Mouse (Mus musculus): ENCODE results near the gene Galnt6. TPM values are rescaled to one million over a fixed set of nuclear protein-coding genes. Genes with fewer than 3 reads are reported as not detected.
"Not testable (repeated sequence)": the region's sequence is repeated elsewhere in the genome, so short reads cannot be mapped to it uniquely, and the experiment has no call there.

Gene Galnt6
- 34.7 and 39.4 TPM in 2 replicates for polyA plus RNA-seq (2012; rRNA removed)

- WGBS: 16% methylated on average over 57 of the region's 57 CpGs
- H3K36me3 ChIP-seq (ENCODE audit: control insufficient read depth, insufficient read depth, low read length): no peaks in the 10 kb centered on the region
- TF ChIP-seq POLR2A (IDR thresholded peaks at IDR 0.05; ENCODE audit: control insufficient read depth, extremely low read depth, insufficient read depth, low read length, poor library complexity) (0 out of 2 replicates have a peak, but pooled peaks have one; percentile 44), CTCF (IDR thresholded peaks at IDR 0.05; ENCODE audit: borderline replicate concordance, control insufficient read depth, extremely low read depth, insufficient read depth, low read length, poor library complexity) (no peak)
- peak within 1 kb of the TSS; percentile 13; the same call in 1 of the 2 replicates for H3K27ac ChIP-seq (ENCODE audit: control insufficient read depth, insufficient read depth, low read length)
- H3K4me1 ChIP-seq (replicated peaks; ENCODE audit: control insufficient read depth, insufficient read depth, low read length): peaks cover 50% of the 10 kb centered on the region
- peak; percentile 72 for DNase-seq
- no peaks in the 10 kb centered on the region for H3K27me3 ChIP-seq (ENCODE audit: control insufficient read depth, insufficient read depth, low read length)
- peak within 1 kb of the TSS; percentile 55 for H3K4me3 ChIP-seq (ENCODE audit: control insufficient read depth, insufficient read depth, low read length)
These were observed at the start of gene Galnt6 for GRCm38 (mm10) chr15:100729281-100729985. Gene Galnt6, minus strand, starts transcription at chr15:100729376.

- Histone ChIP-seq H3K27me3 (ENCODE audit: control insufficient read depth, insufficient read depth, low read length) (no peaks in the 10 kb centered on the region), H3K27ac (ENCODE audit: control insufficient read depth, insufficient read depth, low read length) (no peak overlapping the region), H3K4me1 (replicated peaks; ENCODE audit: control insufficient read depth, insufficient read depth, low read length) (no peaks in the 10 kb centered on the region), H3K36me3 (ENCODE audit: control insufficient read depth, insufficient read depth, low read length) (no peaks in the 10 kb centered on the region), H3K4me3 (ENCODE audit: control insufficient read depth, insufficient read depth, low read length) (no peak overlapping the region)
- no peak for DNase-seq
- TF ChIP-seq CTCF (IDR thresholded peaks at IDR 0.05; ENCODE audit: borderline replicate concordance, control insufficient read depth, extremely low read depth, insufficient read depth, low read length, poor library complexity): no peak
- 80% methylated on average over 32 of the region's 32 CpGs for WGBS
These were observed 48.1 kb upstream of the Galnt6 start for GRCm38 (mm10) chr15:100777020-100778016.

- DNase-seq: no peak
- TF ChIP-seq CTCF (IDR thresholded peaks at IDR 0.05; ENCODE audit: borderline replicate concordance, control insufficient read depth, extremely low read depth, insufficient read depth, low read length, poor library complexity) (no peak), POLR2A (IDR thresholded peaks at IDR 0.05; ENCODE audit: control insufficient read depth, extremely low read depth, insufficient read depth, low read length, poor library complexity) (no peak)
- Histone ChIP-seq H3K27ac (ENCODE audit: control insufficient read depth, insufficient read depth, low read length) (no peak overlapping the region), H3K27me3 (ENCODE audit: control insufficient read depth, insufficient read depth, low read length) (no peaks in the 10 kb centered on the region), H3K36me3 (ENCODE audit: control insufficient read depth, insufficient read depth, low read length) (no peaks in the 10 kb centered on the region), H3K4me1 (replicated peaks; ENCODE audit: control insufficient read depth, insufficient read depth, low read length) (no peaks in the 10 kb centered on the region), H3K4me3 (ENCODE audit: control insufficient read depth, insufficient read depth, low read length) (no peak overlapping the region)
- WGBS: 95% methylated on average over 3 of the region's 3 CpGs
These were observed 47.2 kb upstream of the Galnt6 start for GRCm38 (mm10) chr15:100776424-100776823.

- DNase-seq: no peak
- Histone ChIP-seq H3K4me1 (replicated peaks; ENCODE audit: control insufficient read depth, insufficient read depth, low read length) (no peaks in the 10 kb centered on the region), H3K27me3 (ENCODE audit: control insufficient read depth, insufficient read depth, low read length) (no peaks in the 10 kb centered on the region), H3K4me3 (ENCODE audit: control insufficient read depth, insufficient read depth, low read length) (no peak overlapping the region), H3K36me3 (ENCODE audit: control insufficient read depth, insufficient read depth, low read length) (no peaks in the 10 kb centered on the region), H3K27ac (ENCODE audit: control insufficient read depth, insufficient read depth, low read length) (no peak overlapping the region)
- TF ChIP-seq CTCF (IDR thresholded peaks at IDR 0.05; ENCODE audit: borderline replicate concordance, control insufficient read depth, extremely low read depth, insufficient read depth, low read length, poor library complexity) (no peak), POLR2A (IDR thresholded peaks at IDR 0.05; ENCODE audit: control insufficient read depth, extremely low read depth, insufficient read depth, low read length, poor library complexity) (no peak)
- WGBS: 80% methylated on average over 19 of the region's 19 CpGs
These were observed 46.3 kb upstream of the Galnt6 start for GRCm38 (mm10) chr15:100775189-100776166.

- not testable (repeated sequence) for H3K36me3 ChIP-seq (ENCODE audit: control insufficient read depth, insufficient read depth, low read length); H3K4me1 ChIP-seq (replicated peaks; ENCODE audit: control insufficient read depth, insufficient read depth, low read length); H3K4me3 ChIP-seq (ENCODE audit: control insufficient read depth, insufficient read depth, low read length); DNase-seq; H3K27me3 ChIP-seq (ENCODE audit: control insufficient read depth, insufficient read depth, low read length); H3K27ac ChIP-seq (ENCODE audit: control insufficient read depth, insufficient read depth, low read length)
- 96% methylated on average over 6 of the region's 6 CpGs for WGBS
These were observed 44.7 kb upstream of the Galnt6 start for GRCm38 (mm10) chr15:100773859-100774258.

- Histone ChIP-seq H3K36me3 (ENCODE audit: control insufficient read depth, insufficient read depth, low read length) (no peaks in the 10 kb centered on the region), H3K27me3 (ENCODE audit: control insufficient read depth, insufficient read depth, low read length) (no peaks in the 10 kb centered on the region), H3K4me3 (ENCODE audit: control insufficient read depth, insufficient read depth, low read length) (no peak overlapping the region), H3K4me1 (replicated peaks; ENCODE audit: control insufficient read depth, insufficient read depth, low read length) (no peaks in the 10 kb centered on the region), H3K27ac (ENCODE audit: control insufficient read depth, insufficient read depth, low read length) (no peak overlapping the region)
- TF ChIP-seq POLR2A (IDR thresholded peaks at IDR 0.05; ENCODE audit: control insufficient read depth, extremely low read depth, insufficient read depth, low read length, poor library complexity): no peak
- no peak for TF ChIP-seq CTCF (IDR thresholded peaks at IDR 0.05; ENCODE audit: borderline replicate concordance, control insufficient read depth, extremely low read depth, insufficient read depth, low read length, poor library complexity)
- no peak for DNase-seq
- WGBS: 86% methylated on average over 4 of the region's 4 CpGs
These were observed 43.5 kb upstream of the Galnt6 start for GRCm38 (mm10) chr15:100772685-100773084.

Measured in thymus, adult 2 months (tissue).